Mouse (Mus musculus): ENCODE results near the gene Rpl13a.

GRCm38 (mm10) chr7:45102940-45103585 is 25.5 kb downstream of the Rpl13a start:
- TF ChIP-seq CTCF (IDR thresholded peaks at IDR 0.05; ENCODE audit: insufficient read depth, low read depth, low read length), result no peak
- no peak for TF ChIP-seq POLR2A (IDR thresholded peaks at IDR 0.05; ENCODE audit: insufficient read depth, low read depth, low read length)

All from olfactory bulb, adult 2 months (tissue).